Mouse (Mus musculus): Measurements from ENCODE around the gene Cdk1. TPM values are rescaled to one million over a fixed set of nuclear protein-coding genes. Genes with fewer than 3 reads are reported as not detected.
"Not testable (repeated sequence)": the region's sequence is repeated elsewhere in the genome, so short reads cannot be mapped to it uniquely, and the experiment has no call there.

The Cdk1 gene
- polyA plus RNA-seq, 1 experiment from 2014 or later: 336 TPM

- ATAC-seq: no peak
- H3K4me2 ChIP-seq: no peak overlapping the region
- no peak overlapping the region for H3K9ac ChIP-seq
- no peaks in the 10 kb centered on the region for H3K36me3 ChIP-seq
- H3K27ac ChIP-seq: no peak overlapping the region
- H3K27me3 ChIP-seq (replicated peaks): no peaks in the 10 kb centered on the region
- no peaks in the 10 kb centered on the region for H3K4me1 ChIP-seq
- H3K4me3 ChIP-seq: no peak overlapping the region
- H3K9me3 ChIP-seq (replicated peaks): no peaks in the 10 kb centered on the region
- 81% methylated on average over 14 of the region's 14 CpGs for WGBS (ENCODE audit: insufficient replicate concordance)
Measured at GRCm38 (mm10) chr10:69372061-69372460, 19.3 kb upstream of the Cdk1 start.

GRCm38 (mm10) chr10:69371441-69371840 lies 18.7 kb upstream of the Cdk1 start:
- Histone ChIP-seq H3K27ac (no peak overlapping the region), H3K4me2 (no peak overlapping the region), H3K9me3 (replicated peaks) (no peaks in the 10 kb centered on the region), H3K36me3 (no peaks in the 10 kb centered on the region), H3K4me3 (no peak overlapping the region), H3K4me1 (no peaks in the 10 kb centered on the region), H3K9ac (no peak overlapping the region), H3K27me3 (replicated peaks) (no peaks in the 10 kb centered on the region)
- ATAC-seq: no peak
- WGBS (ENCODE audit: insufficient replicate concordance): 14% methylated on average over 10 of the region's 10 CpGs

- H3K4me1 ChIP-seq: no peaks in the 10 kb centered on the region
- no peak overlapping the region for H3K4me3 ChIP-seq
- H3K27me3 ChIP-seq (replicated peaks): 0 out of 2 replicates have a peak, but pooled peaks cover 3% of the 10 kb centered on the region
- H3K9me3 ChIP-seq (replicated peaks): no peaks in the 10 kb centered on the region
- H3K9ac ChIP-seq: no peak overlapping the region
- no peaks in the 10 kb centered on the region for H3K36me3 ChIP-seq
- H3K27ac ChIP-seq: no peak overlapping the region
- no peak for ATAC-seq
- 68% methylated on average over 6 of the region's 6 CpGs for WGBS (ENCODE audit: insufficient replicate concordance)
- H3K4me2 ChIP-seq: no peak overlapping the region
Measured at GRCm38 (mm10) chr10:69369321-69369720, 16.6 kb upstream of the Cdk1 start.

- WGBS (ENCODE audit: insufficient replicate concordance): 70% methylated on average over 13 of the region's 13 CpGs
- Histone ChIP-seq H3K27me3 (replicated peaks) (0 out of 2 replicates have a peak, but pooled peaks cover 3% of the 10 kb centered on the region), H3K4me3 (no peak overlapping the region), H3K9me3 (replicated peaks) (no peaks in the 10 kb centered on the region), H3K9ac (no peak overlapping the region), H3K4me1 (no peaks in the 10 kb centered on the region), H3K36me3 (no peaks in the 10 kb centered on the region), H3K4me2 (no peak overlapping the region), H3K27ac (no peak overlapping the region)
- ATAC-seq: no peak
Measured at GRCm38 (mm10) chr10:69366877-69367387, 14.2 kb upstream of the Cdk1 start.

GRCm38 (mm10) chr10:69366208-69366607 lies 13.5 kb upstream of the Cdk1 start:
- Histone ChIP-seq H3K4me3 (no peak overlapping the region), H3K4me2 (no peak overlapping the region), H3K9ac (no peak overlapping the region), H3K4me1 (no peaks in the 10 kb centered on the region), H3K9me3 (replicated peaks) (no peaks in the 10 kb centered on the region), H3K27me3 (replicated peaks) (0 out of 2 replicates have a peak, but pooled peaks cover 3% of the 10 kb centered on the region), H3K36me3 (no peaks in the 10 kb centered on the region), H3K27ac (no peak overlapping the region)
- ATAC-seq: no peak
- 80% methylated on average over 11 of the region's 11 CpGs for WGBS (ENCODE audit: insufficient replicate concordance)

- no peak overlapping the region for H3K4me3 ChIP-seq
- peaks cover 5% of the 10 kb centered on the region; the same call in 1 of the 2 replicates for H3K9me3 ChIP-seq (replicated peaks)
- H3K4me2 ChIP-seq: no peak overlapping the region
- H3K27ac ChIP-seq: no peak overlapping the region
- H3K4me1 ChIP-seq: no peaks in the 10 kb centered on the region
- H3K36me3 ChIP-seq: no peaks in the 10 kb centered on the region
- no peak for ATAC-seq
- 68% methylated on average over 1 of the region's 1 CpGs for WGBS (ENCODE audit: insufficient replicate concordance)
- no peaks in the 10 kb centered on the region for H3K27me3 ChIP-seq (replicated peaks)
- H3K9ac ChIP-seq: no peak overlapping the region
Measured at GRCm38 (mm10) chr10:69359666-69360065, 6.9 kb upstream of the Cdk1 start.

GRCm38 (mm10) chr10:69353086-69353479 lies 345 bp upstream of the Cdk1 start:
- Histone ChIP-seq H3K4me3 (peak overlapping the region; percentile 93), H3K27ac (peak overlapping the region; percentile 90), H3K4me1 (peaks cover 36% of the 10 kb centered on the region), H3K9ac (peak overlapping the region; percentile 96), H3K4me2 (peak overlapping the region; percentile 88), H3K36me3 (peaks cover 31% of the 10 kb centered on the region)
- not testable (repeated sequence) for H3K9me3 ChIP-seq (replicated peaks); H3K27me3 ChIP-seq (replicated peaks)
- WGBS (ENCODE audit: insufficient replicate concordance): 9% methylated on average over 5 of the region's 5 CpGs
- peak; percentile 60 for ATAC-seq

GRCm38 (mm10) chr10:69351842-69352211 lies 911 bp downstream of the Cdk1 start:
- Histone ChIP-seq H3K4me1 (peaks cover 48% of the 10 kb centered on the region), H3K27me3 (replicated peaks) (no peaks in the 10 kb centered on the region), H3K4me2 (peak overlapping the region; percentile 88), H3K27ac (peak overlapping the region; percentile 90), H3K9me3 (replicated peaks) (no peaks in the 10 kb centered on the region; the same call in 1 of the 2 replicates), H3K4me3 (peak overlapping the region; percentile 93), H3K36me3 (peaks cover 44% of the 10 kb centered on the region), H3K9ac (peak overlapping the region; percentile 96)
- under 1% methylated on average over 11 of the region's 11 CpGs for WGBS (ENCODE audit: insufficient replicate concordance)
- no peak for ATAC-seq

- H3K27me3 ChIP-seq (replicated peaks): no peaks in the 10 kb centered on the region
Measured at GRCm38 (mm10) chr10:69351071-69351841, 1.5 kb downstream of the Cdk1 start.

GRCm38 (mm10) chr10:69348206-69348605 lies 4.5 kb downstream of the Cdk1 start:
- ATAC-seq: no peak
- Histone ChIP-seq H3K36me3 (peaks cover 80% of the 10 kb centered on the region), H3K4me3 (0 out of 2 replicates have a peak overlapping the region, but pooled peaks have one; percentile 2), H3K4me1 (peaks cover 61% of the 10 kb centered on the region), H3K4me2 (peak overlapping the region; percentile 88; the same call in 1 of the 2 replicates), H3K27me3 (replicated peaks) (no peaks in the 10 kb centered on the region), H3K9ac (0 out of 2 replicates have a peak overlapping the region, but pooled peaks have one; percentile 3), H3K27ac (no peak overlapping the region), H3K9me3 (replicated peaks) (no peaks in the 10 kb centered on the region)
- WGBS (ENCODE audit: insufficient replicate concordance): 82% methylated on average over 8 of the region's 8 CpGs

More at GRCm38 (mm10) chr10:69351071-69351841, 1.5 kb downstream of the Cdk1 start:
- Histone ChIP-seq H3K9me3 (replicated peaks) (no peaks in the 10 kb centered on the region), H3K27ac (peak overlapping the region; percentile 90), H3K9ac (peak overlapping the region; percentile 96), H3K4me2 (peak overlapping the region; percentile 88), H3K4me3 (peak overlapping the region; percentile 93), H3K4me1 (peaks cover 54% of the 10 kb centered on the region), H3K36me3 (peaks cover 49% of the 10 kb centered on the region)
- WGBS (ENCODE audit: insufficient replicate concordance): 10% methylated on average over 12 of the region's 12 CpGs
- ATAC-seq: no peak

GRCm38 (mm10) chr10:69342328-69342727 lies 10.4 kb downstream of the Cdk1 start:
- Histone ChIP-seq H3K9me3 (replicated peaks) (no peaks in the 10 kb centered on the region), H3K4me2 (no peak overlapping the region), H3K36me3 (peaks cover 100% of the 10 kb centered on the region), H3K9ac (peak overlapping the region; percentile 20; the same call in 1 of the 2 replicates), H3K27me3 (replicated peaks) (no peaks in the 10 kb centered on the region), H3K4me1 (peaks cover 29% of the 10 kb centered on the region), H3K4me3 (no peak overlapping the region), H3K27ac (no peak overlapping the region; the same call in 1 of the 2 replicates)
- no peak for ATAC-seq
- 90% methylated on average over 9 of the region's 9 CpGs for WGBS (ENCODE audit: insufficient replicate concordance)

GRCm38 (mm10) chr10:69341570-69342227 lies 11.0 kb downstream of the Cdk1 start:
- Histone ChIP-seq H3K4me1 (peaks cover 23% of the 10 kb centered on the region), H3K27ac (no peak overlapping the region), H3K9me3 (replicated peaks) (no peaks in the 10 kb centered on the region), H3K36me3 (peaks cover 100% of the 10 kb centered on the region), H3K9ac (peak overlapping the region; percentile 20; the same call in 1 of the 2 replicates), H3K4me3 (no peak overlapping the region), H3K27me3 (replicated peaks) (no peaks in the 10 kb centered on the region), H3K4me2 (no peak overlapping the region)
- ATAC-seq: peak; percentile 35
- WGBS (ENCODE audit: insufficient replicate concordance): 78% methylated on average over 6 of the region's 6 CpGs

Measured in liver, embryonic 12.5 days (tissue).